Mouse (Mus musculus) embryonic facial prominence, embryonic 13.5 days (tissue): ENCODE data around the gene Ruvbl2. TPM values are rescaled to one million over a fixed set of nuclear protein-coding genes. Genes with fewer than 3 reads are reported as not detected.

Source experiments
- ATAC-seq: fragments of 200-750 bp; cut with Nextera tagmentation; 2 replicates; pipeline ENCODE4 v1.8.0; 2017; ENCODE audit warnings: low read depth; ENCODE audit not compliant: insufficient number of reproducible peaks, insufficient read depth, low FRiP score, low TSS enrichment
- H3K27ac ChIP-seq: fragments of 300-500 bp; sonication (generic); 2 replicates; pipeline ENCODE4 v1.5.1; 2015; ENCODE audit warnings: moderate library complexity, mild to moderate bottlenecking, inconsistent platforms
- H3K27me3 ChIP-seq: fragments of 300-500 bp; sonication (generic); 2 replicates; pipeline ENCODE4 v1.6.1; 2015; ENCODE audit warnings: mild to moderate bottlenecking, inconsistent platforms
- H3K36me3 ChIP-seq: fragments of 300-500 bp; sonication (generic); 2 replicates; pipeline ENCODE4 v1.6.1; 2015; ENCODE audit warnings: mild to moderate bottlenecking, inconsistent platforms
- H3K4me1 ChIP-seq: fragments of 300-500 bp; sonication (generic); 2 replicates; pipeline ENCODE4 v1.6.1; 2015; ENCODE audit warnings: inconsistent platforms
- H3K4me2 ChIP-seq: fragments of 300-500 bp; sonication (generic); 2 replicates; pipeline ENCODE4 v1.6.1; 2015; ENCODE audit warnings: moderate library complexity, mild to moderate bottlenecking, inconsistent platforms
- H3K4me3 ChIP-seq: fragments of 300-500 bp; sonication (generic); 2 replicates; pipeline ENCODE4 v1.5.1; 2015; ENCODE audit warnings: mild to moderate bottlenecking, inconsistent platforms
- H3K9ac ChIP-seq: fragments of 300-500 bp; sonication (generic); 2 replicates; pipeline ENCODE4 v1.6.1; 2015; ENCODE audit warnings: mild to moderate bottlenecking, inconsistent platforms
- H3K9me3 ChIP-seq: fragments of 300-500 bp; sonication (generic); 2 replicates; pipeline ENCODE4 v1.6.1; 2016; ENCODE audit warnings: inconsistent platforms
- WGBS: fragments of 180-500 bp; shearing (Covaris S2); methylation state at CpG from one replicate; pipeline ENCODE4 v1.1.7; 2015; ENCODE audit warnings: mixed read lengths; 5-methylcytosine and 5-hydroxymethylcytosine counted together
- microRNA-seq: library from miRNA; unstranded; fragments of <30 nt; microRNA quantifications from one replicate; pipeline ENCODE4, GENCODE M21; 2016
- polyA plus RNA-seq: library from polyadenylated mRNA; unstranded; fragments of >200 nt; fragmentation: Nextera tagmentation; extraction: Ambion mirVana; gene quantifications from 2 replicates; pipeline ENCODE4 v1.2.1, GENCODE M21; 2015

The Ruvbl2 gene
- polyA plus RNA-seq, 1 experiment from 2014 or later, result 141 TPM

GRCm38 (mm10) chr7:45374620-45375019, 63.3 kb downstream of the Ruvbl2 start:
- 94% methylated on average over 8 of the region's 8 CpGs for WGBS
- H3K36me3 ChIP-seq, result peaks cover 72% of the 10 kb centered on the region
- peaks cover 7% of the 10 kb centered on the region for H3K27me3 ChIP-seq
- H3K4me2 ChIP-seq, result no peak overlapping the region
- no peak for ATAC-seq
- no peak overlapping the region for H3K9ac ChIP-seq
- H3K9me3 ChIP-seq, result no peaks in the 10 kb centered on the region
- H3K4me1 ChIP-seq, result peaks cover 12% of the 10 kb centered on the region
- H3K4me3 ChIP-seq, result no peak overlapping the region
- no peak overlapping the region for H3K27ac ChIP-seq

GRCm38 (mm10) chr7:45372371-45372770, 65.5 kb downstream of the Ruvbl2 start:
- Histone ChIP-seq H3K36me3 (peaks cover 50% of the 10 kb centered on the region), H3K4me1 (peaks cover 20% of the 10 kb centered on the region), H3K4me3 (no peak overlapping the region), H3K4me2 (no peak overlapping the region), H3K9ac (no peak overlapping the region), H3K9me3 (no peaks in the 10 kb centered on the region), H3K27ac (no peak overlapping the region), H3K27me3 (peaks cover 23% of the 10 kb centered on the region)
- 82% methylated on average over 5 of the region's 5 CpGs for WGBS
- no peak for ATAC-seq

Small RNA genes lying within 50 kb of the gene (microRNA-seq; reads per million reads assigned to microRNA genes)
- not detected for gene Gm22133

Other genes with a start within 250 kb of the Ruvbl2 start
- 0.53 and 1.2 TPM in 2 replicates for gene Ccdc155, start 233.2 kb downstream of the Ruvbl2 start, polyA plus RNA-seq
- 2.3 and 3.0 TPM in 2 replicates for gene Dkkl1, start 225.9 kb downstream of the Ruvbl2 start, polyA plus RNA-seq
- 221 and 233 TPM in 2 replicates for gene Tead2, start 222.3 kb downstream of the Ruvbl2 start, polyA plus RNA-seq
- gene Cd37, start 199.0 kb downstream of the Ruvbl2 start, polyA plus RNA-seq, result 1.6 and 2.8 TPM in 2 replicates
- gene Slc6a16, start 197.0 kb downstream of the Ruvbl2 start, polyA plus RNA-seq, result 0.17 and 0.29 TPM in 2 replicates
- gene Slc6a21, start 160.6 kb downstream of the Ruvbl2 start, polyA plus RNA-seq, result not detected in 2 replicates
- gene Trpm4, start 104.3 kb downstream of the Ruvbl2 start, polyA plus RNA-seq, result 17.8 and 23.8 TPM in 2 replicates
- gene Hrc, start 102.8 kb downstream of the Ruvbl2 start, polyA plus RNA-seq, result 2.2 and 2.9 TPM in 2 replicates
- 6.6 and 8.2 TPM in 2 replicates for gene Ppfia3, start 71.1 kb downstream of the Ruvbl2 start, polyA plus RNA-seq
- gene Lin7b, start 67.5 kb downstream of the Ruvbl2 start, polyA plus RNA-seq, result 1.6 and 2.7 TPM in 2 replicates
- 285 and 299 TPM in 2 replicates for gene Snrnp70, start 42.4 kb downstream of the Ruvbl2 start, polyA plus RNA-seq
- gene Kcna7, start 32.4 kb downstream of the Ruvbl2 start, polyA plus RNA-seq, result not detected in 2 replicates
- gene Ntf5, start 24.4 kb downstream of the Ruvbl2 start, polyA plus RNA-seq, result 4.6 and 6.1 TPM in 2 replicates
- 0.41 and 1.2 TPM in 2 replicates for gene Lhb, start 17.3 kb downstream of the Ruvbl2 start, polyA plus RNA-seq
- gene Gys1, start 3.3 kb downstream of the Ruvbl2 start, polyA plus RNA-seq, result 38.0 and 39.6 TPM in 2 replicates
- gene Ftl1, start 21.8 kb upstream of the Ruvbl2 start, polyA plus RNA-seq, result 5,253 and 5,612 TPM in 2 replicates
- 154 and 190 TPM in 2 replicates for gene Bax, start 28.8 kb upstream of the Ruvbl2 start, polyA plus RNA-seq
- 0.59 and 1.2 TPM in 2 replicates for gene Tulp2, start 43.8 kb upstream of the Ruvbl2 start, polyA plus RNA-seq
- gene Gm45808, start 48.7 kb upstream of the Ruvbl2 start, polyA plus RNA-seq, result not detected in 2 replicates
- 4.5 TPM in 2 replicates for gene Dhdh, start 50.7 kb upstream of the Ruvbl2 start, polyA plus RNA-seq
- 198 and 206 TPM in 2 replicates for gene Nucb1, start 72.3 kb upstream of the Ruvbl2 start, polyA plus RNA-seq
- gene Ppp1r15a, start 88.2 kb upstream of the Ruvbl2 start, polyA plus RNA-seq, result 22.9 and 23.0 TPM in 2 replicates
- 2.9 and 3.8 TPM in 2 replicates for gene Plekha4, start 88.2 kb upstream of the Ruvbl2 start, polyA plus RNA-seq
- gene Hsd17b14, start 116.8 kb upstream of the Ruvbl2 start, polyA plus RNA-seq, result 0.25 and 0.83 TPM in 2 replicates
- gene Bcat2, start 132.1 kb upstream of the Ruvbl2 start, polyA plus RNA-seq, result 67.1 and 68.4 TPM in 2 replicates
- 0.39 and 0.96 TPM in 2 replicates for gene Fgf21, start 177.4 kb upstream of the Ruvbl2 start, polyA plus RNA-seq
- 1.9 and 2.3 TPM in 2 replicates for gene Fut1, start 179.2 kb upstream of the Ruvbl2 start, polyA plus RNA-seq
- 0.27 and 0.39 TPM in 2 replicates for gene Izumo1, start 183.7 kb upstream of the Ruvbl2 start, polyA plus RNA-seq
- gene Rasip1, start 189.4 kb upstream of the Ruvbl2 start, polyA plus RNA-seq, result 8.0 and 8.8 TPM in 2 replicates
- gene Mamstr, start 201.9 kb upstream of the Ruvbl2 start, polyA plus RNA-seq, result 5.2 and 7.8 TPM in 2 replicates
- 0.45 and 0.54 TPM in 2 replicates for gene Fut2, start 228.3 kb upstream of the Ruvbl2 start, polyA plus RNA-seq
- gene Ntn5, start 245.9 kb upstream of the Ruvbl2 start, polyA plus RNA-seq, result 5.4 and 5.7 TPM in 2 replicates